Mouse (Mus musculus): ENCODE results near the gene Tnrc6c. TPM values are rescaled to one million over a fixed set of nuclear protein-coding genes. Genes with fewer than 3 reads are reported as not detected.

Gene Tnrc6c
- polyA plus RNA-seq, 1 experiment from 2014 or later, result 32.5 TPM

DNA sequence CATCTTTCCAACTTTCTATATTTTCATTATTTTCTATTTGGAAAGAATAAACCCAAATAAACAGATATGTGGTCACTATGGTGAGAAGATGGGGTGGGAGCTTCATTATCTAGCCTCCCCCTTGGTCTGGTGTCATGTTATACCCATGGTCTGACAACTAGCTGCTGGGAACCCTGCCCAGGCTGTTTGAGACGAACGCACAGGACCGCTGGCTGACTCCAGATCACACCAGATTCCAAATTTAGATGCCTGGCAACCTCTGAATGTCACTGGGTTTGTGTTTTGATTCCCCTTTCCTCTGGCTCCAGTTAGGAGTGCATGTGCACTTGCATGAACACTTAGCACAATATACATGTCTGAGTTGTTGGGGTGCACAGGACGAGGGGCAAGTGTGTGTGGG is 7.3 kb upstream of the Tnrc6c start:
- Histone ChIP-seq H3K36me3 (ENCODE audit: control insufficient read depth, insufficient read depth, low read length) (no peaks in the 10 kb centered on the region), H3K4me1 (ENCODE audit: control insufficient read depth, insufficient read depth, low read length) (0 out of 2 replicates have a peak, but pooled peaks cover 5% of the 10 kb centered on the region), H3K4me3 (ENCODE audit: low read depth, low read length) (no peak overlapping the region), H3K9ac (replicated peaks; ENCODE audit: low read depth, low read length) (no peak overlapping the region), H3K4me2 (ENCODE audit: low read depth, low read length) (no peak overlapping the region), H3K9me3 (ENCODE audit: control insufficient read depth, low read length) (no peaks in the 10 kb centered on the region), H3K27ac (ENCODE audit: low read depth, low read length) (no peak overlapping the region), H3K27me3 (ENCODE audit: control insufficient read depth, insufficient read depth, low read length) (no peaks in the 10 kb centered on the region)
- WGBS, result 62% methylated on average over 4 of the region's 4 CpGs
- no peak for ATAC-seq (ENCODE audit: low read depth)

DNA sequence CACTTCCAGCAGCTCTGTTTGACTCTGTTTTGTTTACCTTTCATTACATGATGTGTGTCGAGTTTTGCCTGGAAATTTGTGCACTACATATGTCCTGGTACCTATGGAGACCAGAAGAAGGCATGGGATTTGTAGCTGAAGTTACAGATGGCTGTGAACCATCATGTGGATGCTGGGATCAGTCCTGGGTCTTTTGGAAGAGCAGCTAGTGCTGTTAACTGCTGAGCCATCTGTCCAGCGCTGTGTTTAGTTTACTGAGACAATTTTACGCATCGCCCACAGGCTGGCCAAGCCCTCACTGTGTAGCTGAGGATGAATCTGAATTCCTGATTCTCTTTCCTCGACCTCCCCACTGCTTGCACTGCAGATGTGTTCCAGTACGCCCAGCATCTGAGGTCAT is 6.1 kb upstream of the Tnrc6c start:
- 0 out of 2 replicates have a peak, but pooled peaks cover 4% of the 10 kb centered on the region for H3K4me1 ChIP-seq (ENCODE audit: control insufficient read depth, insufficient read depth, low read length)
- no peak for ATAC-seq (ENCODE audit: low read depth)
- H3K9ac ChIP-seq (replicated peaks; ENCODE audit: low read depth, low read length), result no peak overlapping the region
- no peak overlapping the region for H3K27ac ChIP-seq (ENCODE audit: low read depth, low read length)
- WGBS, result 67% methylated on average over 6 of the region's 6 CpGs
- H3K9me3 ChIP-seq (ENCODE audit: control insufficient read depth, low read length), result no peaks in the 10 kb centered on the region
- H3K36me3 ChIP-seq (ENCODE audit: control insufficient read depth, insufficient read depth, low read length), result no peaks in the 10 kb centered on the region
- H3K27me3 ChIP-seq (ENCODE audit: control insufficient read depth, insufficient read depth, low read length), result no peaks in the 10 kb centered on the region
- no peak overlapping the region for H3K4me3 ChIP-seq (ENCODE audit: low read depth, low read length)
- H3K4me2 ChIP-seq (ENCODE audit: low read depth, low read length), result no peak overlapping the region

DNA sequence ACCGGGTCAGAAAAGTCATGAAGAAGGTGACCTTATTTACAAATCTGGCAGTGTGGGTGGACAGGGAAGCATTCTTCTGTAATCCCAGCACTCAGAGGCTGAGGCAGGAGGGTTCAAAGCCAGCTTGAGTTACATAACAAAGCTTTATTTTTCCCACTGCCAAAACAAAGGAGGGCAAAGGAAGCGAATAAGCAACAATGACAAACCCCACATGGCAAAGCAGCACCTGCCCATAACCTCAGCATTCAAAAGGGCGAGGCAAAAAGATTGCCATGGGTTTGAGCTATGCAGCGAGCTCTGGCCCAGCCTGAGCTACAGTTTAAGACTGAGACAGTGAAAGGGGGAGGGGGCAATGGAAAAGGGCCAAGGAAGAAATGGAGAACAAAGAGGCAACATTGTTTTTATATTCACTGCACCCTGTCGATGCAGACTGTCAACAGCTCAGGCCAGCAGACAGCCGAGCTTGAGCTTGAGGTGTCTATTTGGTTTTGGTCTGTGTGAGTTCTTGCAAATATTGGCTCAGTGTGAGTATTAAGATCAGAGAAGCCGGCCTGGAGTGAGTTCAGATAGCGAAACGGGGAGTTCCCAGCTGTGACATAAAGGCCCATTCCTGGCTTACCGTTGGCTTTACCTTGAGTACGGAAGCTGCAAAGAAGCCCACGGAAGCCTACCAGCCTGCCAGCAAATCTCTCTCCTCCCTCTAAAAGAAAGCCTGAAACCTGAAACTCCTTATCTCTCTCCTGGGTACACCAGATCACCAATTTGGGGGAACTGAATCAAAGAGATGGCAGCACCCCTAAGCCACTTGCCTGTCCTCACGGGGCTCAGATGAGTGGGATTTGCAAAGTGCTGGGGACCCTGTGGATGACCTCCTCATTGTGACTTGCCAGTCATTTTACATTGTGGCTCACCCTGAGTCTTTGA is 3.1 kb upstream of the Tnrc6c start:
- Histone ChIP-seq H3K27me3 (ENCODE audit: control insufficient read depth, insufficient read depth, low read length) (no peaks in the 10 kb centered on the region; the same call in 1 of the 2 replicates), H3K9me3 (ENCODE audit: control insufficient read depth, low read length) (no peaks in the 10 kb centered on the region), H3K4me1 (ENCODE audit: control insufficient read depth, insufficient read depth, low read length) (no peaks in the 10 kb centered on the region), H3K4me3 (ENCODE audit: low read depth, low read length) (no peak overlapping the region), H3K27ac (ENCODE audit: low read depth, low read length) (no peak overlapping the region), H3K9ac (replicated peaks; ENCODE audit: low read depth, low read length) (no peak overlapping the region), H3K4me2 (ENCODE audit: low read depth, low read length) (no peak overlapping the region), H3K36me3 (ENCODE audit: control insufficient read depth, insufficient read depth, low read length) (no peaks in the 10 kb centered on the region)
- ATAC-seq (ENCODE audit: low read depth), result no peak
- WGBS, result 76% methylated on average over 13 of the region's 13 CpGs

DNA sequence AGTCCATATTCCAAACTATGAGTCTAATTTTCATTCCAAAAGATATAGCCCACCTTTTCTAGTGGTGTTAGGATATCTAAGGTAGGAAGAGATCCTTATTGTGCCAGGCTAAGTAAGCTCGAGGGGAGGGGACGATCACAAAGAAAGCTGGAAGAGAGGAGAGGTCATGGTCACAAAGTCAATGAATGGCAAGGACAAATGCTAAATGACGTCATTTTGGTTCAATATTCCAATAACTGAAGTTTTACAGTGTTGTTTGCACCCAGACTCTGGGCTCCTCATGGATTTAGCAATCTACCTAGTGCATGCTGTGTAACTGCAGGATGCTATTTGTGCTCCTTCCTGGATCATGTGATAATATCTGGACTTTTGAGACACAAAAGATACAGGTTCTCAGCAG is 1.2 kb upstream of the Tnrc6c start:
- Histone ChIP-seq H3K9me3 (ENCODE audit: control insufficient read depth, low read length) (no peaks in the 10 kb centered on the region), H3K27me3 (ENCODE audit: control insufficient read depth, insufficient read depth, low read length) (no peaks in the 10 kb centered on the region; the same call in 1 of the 2 replicates), H3K4me1 (ENCODE audit: control insufficient read depth, insufficient read depth, low read length) (peaks cover 16% of the 10 kb centered on the region; the same call in 1 of the 2 replicates), H3K4me3 (ENCODE audit: low read depth, low read length) (no peak overlapping the region), H3K27ac (ENCODE audit: low read depth, low read length) (peak overlapping the region; percentile 94; the same call in 1 of the 2 replicates), H3K36me3 (ENCODE audit: control insufficient read depth, insufficient read depth, low read length) (no peaks in the 10 kb centered on the region), H3K9ac (replicated peaks; ENCODE audit: low read depth, low read length) (no peak overlapping the region), H3K4me2 (ENCODE audit: low read depth, low read length) (peak overlapping the region; percentile 64; the same call in 1 of the 2 replicates)
- ATAC-seq (ENCODE audit: low read depth), result no peak
- WGBS, result 55% methylated on average over 3 of the region's 3 CpGs

DNA sequence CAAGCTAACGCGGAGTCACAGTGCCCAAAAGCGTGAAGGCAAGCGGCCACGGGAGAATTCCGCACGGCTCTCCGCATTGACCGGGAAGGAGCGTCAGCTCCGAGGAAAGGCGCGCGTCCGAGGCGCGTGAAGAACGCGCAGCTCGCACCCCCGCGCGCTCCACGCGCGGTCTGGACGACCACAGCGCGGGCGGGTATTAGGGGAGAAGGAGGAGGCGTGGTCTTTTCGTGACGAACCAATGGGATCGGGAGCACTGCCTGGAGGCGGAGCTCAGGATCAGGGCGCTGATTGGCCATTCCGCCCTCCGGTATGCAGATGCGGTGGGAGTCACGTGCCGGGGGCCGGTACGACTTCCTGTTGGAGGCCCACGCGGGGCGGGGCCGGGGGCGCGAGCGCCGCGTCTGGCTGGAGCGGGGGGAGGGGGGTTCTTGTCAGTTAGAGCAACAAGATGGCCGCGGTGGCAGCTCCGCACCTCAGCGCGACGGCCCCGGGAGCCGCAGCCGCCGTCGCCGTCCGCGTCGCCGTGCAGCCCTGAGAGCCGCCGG is 363 bp downstream of the Tnrc6c start:
- Histone ChIP-seq H3K4me1 (ENCODE audit: control insufficient read depth, insufficient read depth, low read length) (peaks cover 30% of the 10 kb centered on the region), H3K27me3 (ENCODE audit: control insufficient read depth, insufficient read depth, low read length) (no peaks in the 10 kb centered on the region; the same call in 1 of the 2 replicates), H3K36me3 (ENCODE audit: control insufficient read depth, insufficient read depth, low read length) (no peaks in the 10 kb centered on the region), H3K9ac (replicated peaks; ENCODE audit: low read depth, low read length) (peak overlapping the region; percentile 99), H3K4me3 (ENCODE audit: low read depth, low read length) (peak overlapping the region; percentile 81), H3K27ac (ENCODE audit: low read depth, low read length) (peak overlapping the region; percentile 97), H3K4me2 (ENCODE audit: low read depth, low read length) (peak overlapping the region; percentile 64), H3K9me3 (ENCODE audit: control insufficient read depth, low read length) (no peaks in the 10 kb centered on the region)
- ATAC-seq (ENCODE audit: low read depth), result peak; percentile 94
- WGBS, result under 1% methylated on average over 61 of the region's 71 CpGs

DNA sequence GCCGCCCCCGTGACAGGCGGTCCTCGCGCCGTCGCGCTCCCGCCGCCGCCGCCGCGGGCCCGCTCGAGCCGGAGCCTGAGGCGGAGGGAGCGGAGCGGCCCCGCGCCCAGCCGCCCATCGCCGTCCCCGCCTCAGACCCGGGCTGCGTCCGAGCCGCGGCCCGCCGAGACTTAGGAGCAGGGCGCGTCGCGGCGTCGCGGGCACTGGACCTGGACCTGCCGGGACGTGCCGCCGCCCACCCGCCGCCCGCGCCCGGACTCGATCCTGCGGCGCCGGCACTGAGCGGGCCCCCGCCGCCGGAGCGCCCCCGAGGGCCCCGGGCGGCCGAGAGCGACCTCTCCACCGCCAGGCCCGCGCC is 824 bp downstream of the Tnrc6c start:
- Histone ChIP-seq H3K9me3 (ENCODE audit: control insufficient read depth, low read length) (no peaks in the 10 kb centered on the region), H3K4me2 (ENCODE audit: low read depth, low read length) (peak overlapping the region; percentile 90), H3K4me3 (ENCODE audit: low read depth, low read length) (peak overlapping the region; percentile 81), H3K9ac (replicated peaks; ENCODE audit: low read depth, low read length) (peak overlapping the region; percentile 99), H3K27me3 (ENCODE audit: control insufficient read depth, insufficient read depth, low read length) (no peaks in the 10 kb centered on the region; the same call in 1 of the 2 replicates), H3K36me3 (ENCODE audit: control insufficient read depth, insufficient read depth, low read length) (no peaks in the 10 kb centered on the region), H3K4me1 (ENCODE audit: control insufficient read depth, insufficient read depth, low read length) (peaks cover 33% of the 10 kb centered on the region), H3K27ac (ENCODE audit: low read depth, low read length) (peak overlapping the region; percentile 97)
- ATAC-seq (ENCODE audit: low read depth), result peak; percentile 16
- 0% methylated on average over 7 of the region's 66 CpGs for WGBS

DNA sequence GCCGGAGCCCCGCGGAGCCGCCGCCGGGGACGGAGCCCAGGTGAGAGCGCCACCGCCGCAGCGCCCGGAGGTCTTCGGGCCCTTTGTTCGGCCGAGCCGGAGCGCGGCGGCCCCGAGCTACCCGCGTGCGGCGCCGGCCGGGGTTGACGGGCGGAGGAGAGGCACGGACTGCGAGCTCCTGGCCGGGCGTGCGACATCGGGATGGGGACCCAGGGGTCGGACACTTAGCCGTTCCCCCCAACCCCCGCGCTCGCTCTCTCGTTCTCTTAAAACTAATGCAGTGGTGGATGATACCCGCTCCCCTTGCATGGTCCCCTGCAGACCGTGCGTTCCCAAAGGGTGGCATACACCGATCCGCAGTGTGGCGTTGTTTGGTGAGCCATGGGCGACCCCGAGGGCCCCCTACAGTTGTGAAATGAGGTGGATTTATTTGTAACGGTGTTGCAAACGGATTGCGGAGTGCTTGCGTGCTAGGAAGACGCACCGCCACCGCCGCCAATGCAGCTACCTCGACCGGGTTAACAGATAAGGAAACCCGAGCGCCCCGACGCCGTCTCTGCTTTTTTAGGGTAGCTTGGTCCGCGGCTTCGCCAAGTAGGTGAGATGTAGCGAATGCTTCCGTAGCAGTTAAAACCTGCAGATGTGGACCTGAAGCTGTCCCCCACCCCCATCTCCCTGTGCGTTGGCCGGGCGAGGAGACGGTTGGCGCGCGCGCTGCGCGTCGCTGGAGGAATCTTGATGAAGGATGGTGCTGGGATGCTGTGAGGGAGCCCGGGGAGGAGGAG is 1.4 kb downstream of the Tnrc6c start:
- 0% methylated on average over 79 of the region's 80 CpGs for WGBS
- Histone ChIP-seq H3K27me3 (ENCODE audit: control insufficient read depth, insufficient read depth, low read length) (no peaks in the 10 kb centered on the region; the same call in 1 of the 2 replicates), H3K4me2 (ENCODE audit: low read depth, low read length) (peak overlapping the region; percentile 90), H3K27ac (ENCODE audit: low read depth, low read length) (peak overlapping the region; percentile 97), H3K9me3 (ENCODE audit: control insufficient read depth, low read length) (no peaks in the 10 kb centered on the region), H3K4me1 (ENCODE audit: control insufficient read depth, insufficient read depth, low read length) (peaks cover 34% of the 10 kb centered on the region), H3K4me3 (ENCODE audit: low read depth, low read length) (peak overlapping the region; percentile 81), H3K36me3 (ENCODE audit: control insufficient read depth, insufficient read depth, low read length) (no peaks in the 10 kb centered on the region), H3K9ac (replicated peaks; ENCODE audit: low read depth, low read length) (peak overlapping the region; percentile 99)
- peak; percentile 16; the same call in 1 of the 2 replicates for ATAC-seq (ENCODE audit: low read depth)

DNA sequence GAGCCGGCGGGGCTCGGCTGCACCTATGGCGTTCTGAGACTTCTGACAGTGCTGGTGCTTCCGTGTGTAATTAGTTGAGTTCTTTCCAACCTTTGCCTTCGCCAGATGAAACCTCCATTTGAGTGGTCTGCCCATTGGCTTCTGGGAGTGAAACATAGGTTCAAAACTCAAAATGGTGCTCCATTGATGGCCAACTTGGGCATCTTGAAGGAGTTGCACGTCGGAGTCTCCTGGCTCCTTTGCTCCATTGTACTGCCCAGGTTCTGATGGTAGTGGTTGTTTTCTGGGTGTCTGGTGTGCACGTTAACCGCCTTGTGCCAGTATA is 1.9 kb downstream of the Tnrc6c start:
- H3K27me3 ChIP-seq (ENCODE audit: control insufficient read depth, insufficient read depth, low read length), result no peaks in the 10 kb centered on the region; the same call in 1 of the 2 replicates
- ATAC-seq (ENCODE audit: low read depth), result no peak
- H3K4me1 ChIP-seq (ENCODE audit: control insufficient read depth, insufficient read depth, low read length), result peaks cover 34% of the 10 kb centered on the region
- H3K27ac ChIP-seq (ENCODE audit: low read depth, low read length), result peak overlapping the region; percentile 97
- H3K9ac ChIP-seq (replicated peaks; ENCODE audit: low read depth, low read length), result peak overlapping the region; percentile 99
- peak overlapping the region; percentile 90 for H3K4me2 ChIP-seq (ENCODE audit: low read depth, low read length)
- 5% methylated on average over 10 of the region's 10 CpGs for WGBS
- no peaks in the 10 kb centered on the region for H3K36me3 ChIP-seq (ENCODE audit: control insufficient read depth, insufficient read depth, low read length)
- H3K4me3 ChIP-seq (ENCODE audit: low read depth, low read length), result peak overlapping the region; percentile 81
- no peaks in the 10 kb centered on the region for H3K9me3 ChIP-seq (ENCODE audit: control insufficient read depth, low read length)
